Mouse (Mus musculus) limb, embryonic 14.5 days (tissue): ENCODE measurements around the gene 2300009A05Rik. TPM values are rescaled to one million over a fixed set of nuclear protein-coding genes. Genes with fewer than 3 reads are reported as not detected.
A peak's percentile ranks its signal among the peaks of the same experiment; 100 is the strongest.

Source experiments
- ATAC-seq: fragments of 200-750 bp; cut with Nextera tagmentation; 2 replicates; pipeline ENCODE4 v1.8.0; 2017; ENCODE audit warnings: low read depth, moderate number of reproducible peaks, moderate TSS enrichment; ENCODE audit not compliant: low FRiP score
- DNase-seq: peaks from one replicate; pipeline ENCODE4 v3.0.0-alpha.2; 2015; ENCODE audit warnings: low spot score
- H3K27ac ChIP-seq: fragments of 300-500 bp; sonication (generic); replicated peaks from 2 replicates; pipeline ENCODE4 v1.5.1; 2014; ENCODE audit warnings: low read depth, mild to moderate bottlenecking, low read length, moderate library complexity, mixed read lengths
- H3K27me3 ChIP-seq: fragments of 300-500 bp; sonication (generic); 2 replicates; pipeline ENCODE4 v1.6.1; 2014; ENCODE audit warnings: low read length, mixed read lengths; ENCODE audit not compliant: control insufficient read depth, insufficient read depth
- H3K36me3 ChIP-seq: fragments of 300-500 bp; sonication (generic); 2 replicates; pipeline ENCODE4 v1.6.1; 2014; ENCODE audit warnings: mild to moderate bottlenecking, low read length, moderate library complexity, mixed read lengths; ENCODE audit not compliant: control insufficient read depth, insufficient read depth
- H3K4me1 ChIP-seq: fragments of 300-500 bp; sonication (generic); 2 replicates; pipeline ENCODE4 v1.6.1; 2014; ENCODE audit warnings: antibody characterized with exemption, low read length, mixed read lengths; ENCODE audit not compliant: control insufficient read depth, insufficient read depth
- H3K4me2 ChIP-seq: fragments of 300-500 bp; sonication (generic); replicated peaks from 2 replicates; pipeline ENCODE4 v1.6.1; 2014; ENCODE audit warnings: low read depth, mild to moderate bottlenecking, low read length, moderate library complexity; ENCODE audit not compliant: severe bottlenecking
- H3K4me3 ChIP-seq: fragments of 300-500 bp; sonication (generic); replicated peaks from 2 replicates; pipeline ENCODE4 v1.5.1; 2014; ENCODE audit warnings: low read length
- H3K9ac ChIP-seq: fragments of 300-500 bp; sonication (generic); 2 replicates; pipeline ENCODE4 v1.6.1; 2014; ENCODE audit warnings: mild to moderate bottlenecking, low read depth, low read length, moderate library complexity; ENCODE audit not compliant: severe bottlenecking
- H3K9me3 ChIP-seq: fragments of 300-500 bp; sonication (generic); 2 replicates; pipeline ENCODE4 v1.6.1; 2016; ENCODE audit warnings: low read length; ENCODE audit not compliant: control insufficient read depth
- POLR2A ChIP-seq: fragments of 200-500 bp; IDR thresholded peaks from 2 replicates; pipeline ENCODE4 v1.8.0; 2012; ENCODE audit warnings: inconsistent platforms, mild to moderate bottlenecking, moderate library complexity, borderline replicate concordance; ENCODE audit not compliant: insufficient read depth, insufficient read length; ENCODE audit errors: extremely low read depth
- WGBS: fragments of 180-500 bp; shearing (Covaris S2); extraction: QIAGEN DNeasy Blood & Tissue Kit; methylation state at CpG from one replicate; pipeline ENCODE4 v1.1.7; 2014; 5-methylcytosine and 5-hydroxymethylcytosine counted together
- polyA plus RNA-seq, 2 experiments: library from polyadenylated mRNA; depleted of rRNA in 1 of 2; stranded (reverse) in 1 of 2; unstranded in 1 of 2; fragments of >200 nt; fragmentation: Nextera tagmentation in 1 of 2; extraction: Ambion mirVana in 1 of 2; gene quantifications; 2 replicates each; pipeline versions ENCODE4 v1.2.1 to v1.2.3; 2012 to 2014

Gene 2300009A05Rik
- polyA plus RNA-seq, 2 experiments = 23.0 to 41.0 TPM

DNA sequence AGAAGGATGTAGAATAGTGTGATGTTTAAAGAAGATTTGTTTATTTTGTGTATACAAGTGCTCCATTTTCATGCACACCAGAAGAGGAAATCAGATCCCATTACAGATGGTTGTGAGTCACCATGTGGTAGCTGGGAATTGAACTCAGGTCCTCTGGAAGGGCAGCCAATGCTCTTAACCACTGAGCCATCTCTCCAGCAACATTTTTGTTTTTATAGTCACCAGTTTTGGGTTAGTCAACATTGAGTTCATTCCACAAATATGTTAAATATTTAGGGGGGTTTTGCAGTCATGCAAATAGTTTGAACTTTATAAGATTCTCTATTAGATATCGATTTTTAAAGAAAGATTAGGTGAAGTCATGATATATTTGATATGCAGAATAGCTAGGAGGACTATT is 1.1 kb upstream of the 2300009A05Rik start:
- Histone ChIP-seq H3K27ac (no peak overlapping the region), H3K4me1 (peaks cover 2% of the 10 kb centered on the region; the same call in 1 of the 2 replicates), H3K9ac (no peak overlapping the region), H3K4me3 (no peak overlapping the region), H3K36me3 (no peaks in the 10 kb centered on the region), H3K27me3 (no peaks in the 10 kb centered on the region), H3K9me3 (no peaks in the 10 kb centered on the region), H3K4me2 (no peak overlapping the region)
- 74% methylated on average over 1 of the region's 1 CpGs for WGBS
- ATAC-seq = no peak
- TF ChIP-seq POLR2A = no peak
- DNase-seq = no peak

DNA sequence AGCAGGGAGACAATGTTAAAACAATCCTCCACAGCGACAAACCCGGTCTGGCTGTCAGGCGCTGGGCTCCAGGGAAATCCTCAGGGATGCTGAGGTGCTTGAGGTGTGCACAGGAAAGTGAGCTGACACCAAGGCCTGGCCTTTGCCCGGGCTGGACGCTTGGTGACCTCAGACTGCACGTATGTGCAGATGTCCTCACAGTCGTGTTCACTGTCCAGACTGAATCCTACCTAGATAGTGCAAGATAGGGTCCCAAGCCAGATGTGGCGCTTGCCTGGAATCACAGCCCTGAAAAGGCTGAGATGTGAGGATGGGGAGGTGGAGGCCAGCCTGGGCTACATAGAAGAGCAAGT is 393 bp upstream of the 2300009A05Rik start:
- Histone ChIP-seq H3K4me3 (peak overlapping the region; percentile 82), H3K36me3 (no peaks in the 10 kb centered on the region), H3K4me1 (peaks cover 2% of the 10 kb centered on the region; the same call in 1 of the 2 replicates), H3K9ac (peak overlapping the region; percentile 69), H3K9me3 (no peaks in the 10 kb centered on the region), H3K27ac (no peak overlapping the region), H3K27me3 (no peaks in the 10 kb centered on the region), H3K4me2 (peak overlapping the region; percentile 61)
- 6% methylated on average over 8 of the region's 8 CpGs for WGBS
- no peak for DNase-seq
- TF ChIP-seq POLR2A = no peak
- 0 out of 2 replicates have a peak, but pooled peaks have one; percentile 17 for ATAC-seq

GRCm38 (mm10) chr9:63395612-63396011 is 3.4 kb downstream of the 2300009A05Rik start:
- H3K27me3 ChIP-seq = no peaks in the 10 kb centered on the region
- H3K36me3 ChIP-seq = no peaks in the 10 kb centered on the region
- H3K27ac ChIP-seq = no peak overlapping the region
- WGBS = 81% methylated on average over 7 of the region's 7 CpGs
- no peak overlapping the region for H3K4me3 ChIP-seq
- H3K9ac ChIP-seq = no peak overlapping the region
- ATAC-seq (no peak), DNase-seq (no peak)
- no peak overlapping the region for H3K4me2 ChIP-seq
- no peak for TF ChIP-seq POLR2A
- peaks cover 2% of the 10 kb centered on the region; the same call in 1 of the 2 replicates for H3K4me1 ChIP-seq
- no peaks in the 10 kb centered on the region for H3K9me3 ChIP-seq

DNA sequence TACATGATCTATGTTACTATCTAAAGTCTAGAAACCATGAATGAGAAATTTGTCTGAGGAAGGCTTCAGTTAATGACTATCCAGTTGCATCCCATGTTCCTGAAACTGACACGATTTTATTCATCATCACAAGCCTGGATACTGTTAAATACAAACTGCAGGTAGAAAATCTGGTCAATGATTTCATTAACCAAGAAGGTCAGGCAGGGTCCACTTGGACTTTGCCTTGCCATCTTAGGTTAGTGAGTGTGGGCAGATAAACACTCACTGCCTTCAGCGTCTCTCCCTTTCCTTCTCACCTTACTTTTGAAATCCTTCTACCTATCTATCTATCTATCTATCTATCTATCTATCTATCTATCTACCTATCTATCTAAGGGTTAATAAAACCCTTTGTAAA is 7.7 kb downstream of the 2300009A05Rik start:
- no peak for DNase-seq
- WGBS = 85% methylated on average over 2 of the region's 2 CpGs
- no peak overlapping the region for H3K27ac ChIP-seq

DNA sequence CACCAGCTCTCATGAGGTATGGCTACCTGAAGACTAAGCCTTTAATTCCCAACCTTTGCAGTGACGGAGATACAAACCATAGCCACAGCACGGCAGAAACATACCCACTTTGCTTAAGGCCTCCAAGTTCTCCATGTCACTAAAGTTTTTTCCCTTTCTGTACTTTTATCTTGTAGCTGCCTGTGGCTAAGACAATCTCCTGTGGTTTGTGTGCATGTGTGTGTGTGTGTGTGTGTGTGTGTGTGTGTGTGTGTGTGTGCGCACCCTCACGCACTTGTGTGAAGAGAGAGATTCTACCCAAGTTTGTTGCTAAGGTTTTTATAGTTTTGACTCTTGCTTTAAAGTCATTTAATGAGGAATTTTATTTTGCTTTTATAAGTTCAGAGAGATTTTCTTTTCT is 16.3 kb downstream of the 2300009A05Rik start:
- Histone ChIP-seq H3K4me3 (no peak overlapping the region), H3K9ac (no peak overlapping the region), H3K4me2 (no peak overlapping the region), H3K4me1 (peaks cover 5% of the 10 kb centered on the region; the same call in 1 of the 2 replicates), H3K27me3 (no peaks in the 10 kb centered on the region), H3K36me3 (no peaks in the 10 kb centered on the region), H3K27ac (no peak overlapping the region), H3K9me3 (no peaks in the 10 kb centered on the region)
- TF ChIP-seq POLR2A = no peak
- DNase-seq = no peak
- ATAC-seq = no peak
- 81% methylated on average over 4 of the region's 4 CpGs for WGBS

More for the DNA sequence above, 7.7 kb downstream of the 2300009A05Rik start:
- no peaks in the 10 kb centered on the region for H3K9me3 ChIP-seq
- no peaks in the 10 kb centered on the region for H3K4me1 ChIP-seq
- ATAC-seq = no peak
- H3K4me3 ChIP-seq = no peak overlapping the region
- TF ChIP-seq POLR2A = no peak
- H3K36me3 ChIP-seq = no peaks in the 10 kb centered on the region
- no peaks in the 10 kb centered on the region for H3K27me3 ChIP-seq
- no peak overlapping the region for H3K4me2 ChIP-seq
- H3K9ac ChIP-seq = no peak overlapping the region

DNA sequence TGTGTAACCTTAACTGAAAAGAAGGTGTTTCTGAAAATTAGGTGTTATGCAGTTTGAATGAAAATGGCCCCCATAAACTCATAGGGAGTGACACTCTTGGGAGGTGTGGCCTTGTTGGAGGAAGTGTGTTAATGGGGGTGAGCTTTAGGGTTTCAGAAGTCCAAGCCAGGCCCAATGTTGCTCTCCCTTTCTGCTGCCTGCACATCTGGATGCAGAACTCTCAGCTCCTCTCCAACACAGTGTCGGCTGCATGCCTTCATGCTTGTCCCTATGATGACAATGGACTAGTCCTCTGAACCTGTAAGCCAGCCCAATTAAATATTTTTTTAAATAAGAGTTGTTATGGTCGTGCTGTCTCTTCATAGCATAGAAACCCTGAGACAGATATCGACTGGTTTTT is 18.7 kb downstream of the 2300009A05Rik start:
- Histone ChIP-seq H3K36me3 (no peaks in the 10 kb centered on the region), H3K9me3 (no peaks in the 10 kb centered on the region), H3K4me2 (no peak overlapping the region), H3K27me3 (no peaks in the 10 kb centered on the region), H3K27ac (no peak overlapping the region), H3K9ac (no peak overlapping the region), H3K4me3 (no peak overlapping the region), H3K4me1 (peaks cover 22% of the 10 kb centered on the region)
- DNase-seq = no peak
- 84% methylated on average over 3 of the region's 3 CpGs for WGBS
- no peak for TF ChIP-seq POLR2A
- ATAC-seq = no peak
